Mouse (Mus musculus) CH12.LX (cell line): ENCODE results near the gene Nudt21.

Source experiments
- CTCF ChIP-seq, 2 experiments: IDR thresholded peaks in 1 of 2; conservative IDR thresholded peaks in 1 of 2; 2 replicates each; pipeline ENCODE4 v1.5.1; 2011 to 2012; ENCODE audit warnings: low read depth in 2 of 2, low read length in 2 of 2, improper control_type of control experiment in 1 of 2, inconsistent platforms in 1 of 2, mild to moderate bottlenecking in 1 of 2, moderate library complexity in 1 of 2
- EP300 ChIP-seq: IDR thresholded peaks from 2 replicates; pipeline ENCODE4 v1.6.1; 2011; ENCODE audit warnings: low read length, improper control_type of control experiment
- HCFC1 ChIP-seq: IDR thresholded peaks from 2 replicates; pipeline ENCODE4 v1.6.1; 2012; ENCODE audit warnings: low read depth, mild to moderate bottlenecking, inconsistent platforms, low read length, improper control_type of control experiment
- MAX ChIP-seq: IDR thresholded peaks from 2 replicates; pipeline ENCODE4 v1.6.1; 2011; ENCODE audit warnings: low read length, improper control_type of control experiment
- MYC ChIP-seq: IDR thresholded peaks from 2 replicates; pipeline ENCODE4 v1.6.1; 2011; ENCODE audit warnings: low read depth, mild to moderate bottlenecking, improper control_type of control experiment, low read length
- POLR2A ChIP-seq: IDR thresholded peaks from 2 replicates; pipeline ENCODE4 v1.6.1; 2011; ENCODE audit warnings: low read depth, mild to moderate bottlenecking, improper control_type of control experiment, low read length
- POLR2AphosphoS2 ChIP-seq: IDR thresholded peaks from 2 replicates; pipeline ENCODE4 v1.6.1; 2011; ENCODE audit warnings: low read depth, low read length, improper control_type of control experiment
- SIN3A ChIP-seq: IDR thresholded peaks from 2 replicates; pipeline ENCODE4 v1.6.1; 2012; ENCODE audit warnings: low read length, improper control_type of control experiment, inconsistent platforms
- TBP ChIP-seq: conservative IDR thresholded peaks from 2 replicates; pipeline ENCODE4 v1.6.1; 2011; ENCODE audit warnings: low read depth, low read length, improper control_type of control experiment
- UBTF ChIP-seq: IDR thresholded peaks from 2 replicates; pipeline ENCODE4 v1.6.1; 2012; ENCODE audit warnings: low read depth, mild to moderate bottlenecking, inconsistent platforms, low read length, improper control_type of control experiment, moderate library complexity
- USF1 ChIP-seq: IDR thresholded peaks from 2 replicates; pipeline ENCODE4 v1.6.1; 2014; ENCODE audit warnings: low read depth, mild to moderate bottlenecking, inconsistent platforms, low read length, improper control_type of control experiment
- ZKSCAN1 ChIP-seq: IDR thresholded peaks from 2 replicates; pipeline ENCODE4 v1.6.1; 2012; ENCODE audit warnings: low read depth, inconsistent platforms, low read length, improper control_type of control experiment, borderline replicate concordance

- TF ChIP-seq USF1 (no peak), CTCF (conservative IDR thresholded peaks at IDR 0.05 in 1 of 2, IDR thresholded peaks at IDR 0.05 in 1 of 2; ENCODE audit: low read depth in 2 of 2, low read length in 2 of 2) (no peak), EP300 (no peak), MAX (no peak), MYC (no peak), POLR2A (no peak), TBP (no peak), HCFC1 (no peak), UBTF (no peak), POLR2AphosphoS2 (no peak), SIN3A (no peak), ZKSCAN1 (no peak)
Observed at GRCm38 (mm10) chr8:94047845-94048244, 11.0 kb upstream of the Nudt21 start.
